Mouse (Mus musculus): ENCODE results near the gene Raf1. TPM values are rescaled to one million over a fixed set of nuclear protein-coding genes. Genes with fewer than 3 reads are reported as not detected.

Raf1 gene
- polyA plus RNA-seq, 1 experiment from 2014 or later, result 67.4 TPM

DNA sequence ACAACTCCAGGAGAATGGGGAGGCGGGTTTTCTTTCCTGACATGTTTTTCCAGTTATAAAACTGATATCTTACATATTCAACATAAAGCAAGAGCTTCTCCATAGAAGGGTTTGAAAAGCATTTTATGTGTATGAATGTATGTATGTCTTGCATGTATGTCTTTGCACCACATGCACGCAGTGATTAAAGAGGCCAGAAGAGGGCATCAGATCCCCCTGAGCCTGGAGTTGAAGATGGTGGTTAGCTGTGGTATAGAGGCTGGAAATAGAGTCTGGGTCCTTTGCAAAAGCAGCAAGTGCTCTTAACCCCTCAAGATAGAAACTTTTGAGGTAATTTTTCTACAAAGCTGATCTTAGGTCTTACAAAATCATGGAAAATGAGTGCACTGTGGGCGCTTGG, 67.3 kb downstream of the Raf1 start:
- H3K36me3 ChIP-seq (ENCODE audit: insufficient read depth, low read length), result peaks cover 29% of the 10 kb centered on the region
- DNase-seq (ENCODE audit: low spot score) (peak; percentile 39), ATAC-seq (replicated peaks; ENCODE audit: low FRiP score, low read depth) (no peak)
- no peaks in the 10 kb centered on the region for H3K27me3 ChIP-seq (ENCODE audit: insufficient read depth, low read length)
- H3K4me2 ChIP-seq (ENCODE audit: low read length), result no peak overlapping the region
- H3K9me3 ChIP-seq (replicated peaks; ENCODE audit: low read length), result no peaks in the 10 kb centered on the region
- WGBS, result 72% methylated on average over 3 of the region's 3 CpGs
- no peak overlapping the region for H3K27ac ChIP-seq
- TF ChIP-seq CTCF (IDR thresholded peaks at IDR 0.05; ENCODE audit: low read depth), result peak; percentile 73
- no peak overlapping the region for H3K4me3 ChIP-seq (replicated peaks; ENCODE audit: low read depth, low read length)
- H3K4me1 ChIP-seq (replicated peaks; ENCODE audit: insufficient read depth, low read length), result no peaks in the 10 kb centered on the region
- H3K9ac ChIP-seq (ENCODE audit: low read depth, low read length), result no peak overlapping the region

DNA sequence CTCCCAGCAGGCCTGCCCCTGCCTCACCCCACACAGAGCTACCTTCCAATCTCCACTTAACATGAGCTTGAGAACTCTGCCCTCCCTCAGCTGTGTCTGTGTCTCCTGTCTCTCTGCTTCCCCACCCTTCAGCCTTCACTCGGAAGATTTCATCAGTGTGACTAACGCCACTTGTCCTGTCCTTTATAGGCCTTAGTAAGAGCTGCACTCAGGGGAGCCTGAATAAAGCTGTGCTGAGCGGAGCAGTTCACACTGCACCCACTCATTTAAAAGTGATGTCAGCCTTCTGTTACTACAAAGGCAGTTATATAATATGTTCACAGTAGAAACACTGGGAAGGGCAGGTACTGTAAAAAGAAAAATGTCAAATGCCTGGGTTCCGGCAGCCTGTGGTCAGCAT, 69.0 kb downstream of the Raf1 start:
- ATAC-seq (replicated peaks; ENCODE audit: low FRiP score, low read depth) (no peak), DNase-seq (ENCODE audit: low spot score) (no peak)
- Histone ChIP-seq H3K27me3 (ENCODE audit: insufficient read depth, low read length) (no peaks in the 10 kb centered on the region), H3K27ac (no peak overlapping the region), H3K4me1 (replicated peaks; ENCODE audit: insufficient read depth, low read length) (no peaks in the 10 kb centered on the region), H3K9ac (ENCODE audit: low read depth, low read length) (no peak overlapping the region), H3K4me3 (replicated peaks; ENCODE audit: low read depth, low read length) (no peak overlapping the region), H3K36me3 (ENCODE audit: insufficient read depth, low read length) (peaks cover 20% of the 10 kb centered on the region; the same call in 1 of the 2 replicates), H3K4me2 (ENCODE audit: low read length) (no peak overlapping the region), H3K9me3 (replicated peaks; ENCODE audit: low read length) (no peaks in the 10 kb centered on the region)
- WGBS, result 76% methylated on average over 4 of the region's 4 CpGs
- no peak for TF ChIP-seq CTCF (IDR thresholded peaks at IDR 0.05; ENCODE audit: low read depth)

DNA sequence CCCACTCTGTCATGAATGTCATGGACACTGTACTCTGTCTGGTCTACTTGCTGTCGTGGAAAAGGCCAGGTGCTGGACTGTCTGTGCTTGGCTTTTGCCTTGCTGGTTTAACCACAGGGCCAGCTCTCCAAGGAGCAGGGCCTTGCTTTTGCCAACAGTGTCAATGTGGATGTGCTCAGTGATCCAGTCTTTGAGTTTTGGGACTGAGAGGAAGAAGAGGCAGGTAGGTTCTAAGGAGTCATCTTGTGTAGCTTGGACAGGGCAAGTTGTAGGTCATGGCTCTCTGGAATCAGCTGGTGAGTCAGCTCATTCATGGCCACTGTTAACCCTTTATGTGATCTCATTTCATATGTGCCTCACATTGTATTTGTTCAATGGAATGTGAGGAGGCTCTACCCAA, 70.0 kb downstream of the Raf1 start:
- peaks cover 11% of the 10 kb centered on the region; the same call in 1 of the 2 replicates for H3K36me3 ChIP-seq (ENCODE audit: insufficient read depth, low read length)
- no peak overlapping the region for H3K4me3 ChIP-seq (replicated peaks; ENCODE audit: low read depth, low read length)
- TF ChIP-seq CTCF (IDR thresholded peaks at IDR 0.05; ENCODE audit: low read depth), result no peak
- H3K27ac ChIP-seq, result no peak overlapping the region
- no peak overlapping the region for H3K4me2 ChIP-seq (ENCODE audit: low read length)
- DNase-seq (ENCODE audit: low spot score), result no peak
- no peaks in the 10 kb centered on the region for H3K9me3 ChIP-seq (replicated peaks; ENCODE audit: low read length)
- ATAC-seq (replicated peaks; ENCODE audit: low FRiP score, low read depth), result no peak
- WGBS, result 77% methylated on average over 1 of the region's 1 CpGs
- H3K9ac ChIP-seq (ENCODE audit: low read depth, low read length), result no peak overlapping the region
- H3K27me3 ChIP-seq (ENCODE audit: insufficient read depth, low read length), result no peaks in the 10 kb centered on the region
- H3K4me1 ChIP-seq (replicated peaks; ENCODE audit: insufficient read depth, low read length), result no peaks in the 10 kb centered on the region

DNA sequence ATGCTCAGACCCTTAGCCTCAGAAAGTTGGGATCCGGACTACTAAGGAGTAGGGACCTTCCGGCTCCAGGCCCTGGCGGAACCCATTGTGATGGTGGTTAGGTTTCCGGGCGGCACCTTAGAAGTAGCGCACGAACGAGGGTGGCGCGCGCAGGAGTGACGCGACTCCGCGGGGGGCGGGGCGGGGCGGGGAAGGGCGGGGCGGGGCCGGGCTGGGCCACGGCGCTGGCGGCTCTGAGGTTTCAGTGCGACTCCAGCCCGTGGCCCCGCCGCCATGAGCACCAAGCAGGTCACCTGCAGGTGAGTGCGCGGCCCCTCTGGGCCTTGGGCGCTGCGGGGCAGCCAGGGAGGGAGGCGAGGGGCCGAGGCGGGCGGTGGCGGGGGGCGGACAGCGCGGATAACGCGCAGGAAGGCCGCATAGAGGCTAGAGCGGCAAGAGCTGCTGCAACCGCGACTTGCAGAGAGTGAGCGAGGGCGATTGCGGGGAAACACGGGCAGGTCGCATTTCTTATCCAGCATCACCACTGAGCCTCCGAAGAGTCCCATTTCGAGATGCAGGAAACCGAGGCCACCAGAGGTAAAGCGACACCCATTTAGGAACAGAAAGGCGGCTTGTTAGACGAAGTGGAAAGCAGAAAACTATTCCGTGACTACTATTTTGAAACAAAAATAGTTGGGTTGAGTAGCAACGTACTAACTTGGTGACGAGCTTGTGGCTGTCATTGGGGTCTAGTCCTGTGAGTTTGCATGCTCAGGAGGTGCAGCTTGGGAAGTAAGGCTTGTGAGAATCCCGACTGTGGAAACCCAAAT, 74.5 kb downstream of the Raf1 start, which contains the start of gene Mkrn2:
Gene Mkrn2 (plus strand): TSS at position 188 of the 809 bp plus-strand sequence.
- H3K9me3 ChIP-seq (replicated peaks; ENCODE audit: low read length), result no peaks in the 10 kb centered on the region
- H3K4me2 ChIP-seq (ENCODE audit: low read length), result peak within 1 kb of the TSS; percentile 56
- peak within 1 kb of the TSS; percentile 95 for H3K4me3 ChIP-seq (replicated peaks; ENCODE audit: low read depth, low read length)
- ATAC-seq (replicated peaks; ENCODE audit: low FRiP score, low read depth), result peak; percentile 95
- under 1% methylated on average over 61 of the region's 61 CpGs for WGBS
- peak within 1 kb of the TSS; percentile 87 for H3K9ac ChIP-seq (ENCODE audit: low read depth, low read length)
- no peak for TF ChIP-seq CTCF (IDR thresholded peaks at IDR 0.05; ENCODE audit: low read depth)
- H3K27me3 ChIP-seq (ENCODE audit: insufficient read depth, low read length), result no peaks in the 10 kb centered on the region
- H3K27ac ChIP-seq, result peak within 1 kb of the TSS; percentile 82
- DNase-seq (ENCODE audit: low spot score), result peak; percentile 83
- H3K36me3 ChIP-seq (ENCODE audit: insufficient read depth, low read length), result no peaks in the 10 kb centered on the region
- H3K4me1 ChIP-seq (replicated peaks; ENCODE audit: insufficient read depth, low read length), result no peaks in the 10 kb centered on the region

DNA sequence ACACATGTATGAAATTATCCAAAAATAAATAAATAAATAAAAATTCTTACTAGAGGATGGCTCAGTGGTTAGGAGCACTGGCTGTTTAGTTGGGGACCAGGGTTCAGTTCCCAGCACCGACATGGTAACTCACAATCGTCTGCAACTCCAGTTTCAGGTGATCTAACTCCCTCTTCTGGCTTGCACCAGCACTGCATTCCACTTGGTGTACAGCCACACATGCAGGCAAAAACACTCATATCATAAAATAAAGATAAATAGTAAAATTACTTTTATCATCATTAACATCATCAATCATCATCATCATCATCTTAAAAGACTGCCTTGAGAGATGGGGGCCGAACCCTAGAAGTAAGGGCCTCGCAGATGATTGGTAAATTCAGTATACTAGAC, 75.1 kb downstream of the Raf1 start:
- no peak overlapping the region for H3K9ac ChIP-seq (ENCODE audit: low read depth, low read length)
- TF ChIP-seq CTCF (IDR thresholded peaks at IDR 0.05; ENCODE audit: low read depth), result peak; percentile 16; the same call in 1 of the 2 replicates
- H3K9me3 ChIP-seq (replicated peaks; ENCODE audit: low read length), result no peaks in the 10 kb centered on the region
- DNase-seq (ENCODE audit: low spot score) (no peak), ATAC-seq (replicated peaks; ENCODE audit: low FRiP score, low read depth) (no peak)
- H3K4me3 ChIP-seq (replicated peaks; ENCODE audit: low read depth, low read length), result peak overlapping the region; percentile 95; the same call in 1 of the 2 replicates
- no peaks in the 10 kb centered on the region for H3K27me3 ChIP-seq (ENCODE audit: insufficient read depth, low read length)
- no peaks in the 10 kb centered on the region for H3K4me1 ChIP-seq (replicated peaks; ENCODE audit: insufficient read depth, low read length)
- 67% methylated on average over 4 of the region's 4 CpGs for WGBS
- no peaks in the 10 kb centered on the region for H3K36me3 ChIP-seq (ENCODE audit: insufficient read depth, low read length)
- no peak overlapping the region for H3K27ac ChIP-seq
- peak overlapping the region; percentile 33; the same call in 1 of the 2 replicates for H3K4me2 ChIP-seq (ENCODE audit: low read length)

DNA sequence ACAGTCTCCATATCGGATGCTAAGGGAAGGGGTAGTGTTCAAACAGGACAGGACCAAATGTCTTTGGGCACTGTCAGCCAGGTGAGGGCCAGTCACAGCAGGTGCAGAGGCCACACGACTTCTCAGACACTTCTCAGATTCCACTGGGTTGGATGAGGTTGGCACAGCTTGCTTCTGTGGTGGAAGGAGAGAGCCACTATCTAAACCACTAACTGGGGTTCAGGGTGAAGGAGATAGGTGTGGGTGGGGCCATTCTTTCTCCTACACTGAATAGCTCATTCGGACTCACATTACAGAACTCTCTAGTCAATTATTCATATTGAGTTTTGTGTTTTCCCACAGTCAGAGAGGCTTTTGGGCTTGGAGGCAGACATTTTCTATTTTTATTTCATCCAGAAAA, 80.8 kb downstream of the Raf1 start:
- no peak for TF ChIP-seq CTCF (IDR thresholded peaks at IDR 0.05; ENCODE audit: low read depth)
- Histone ChIP-seq H3K36me3 (ENCODE audit: insufficient read depth, low read length) (no peaks in the 10 kb centered on the region), H3K27me3 (ENCODE audit: insufficient read depth, low read length) (no peaks in the 10 kb centered on the region), H3K4me2 (ENCODE audit: low read length) (no peak overlapping the region), H3K9ac (ENCODE audit: low read depth, low read length) (no peak overlapping the region), H3K9me3 (replicated peaks; ENCODE audit: low read length) (no peaks in the 10 kb centered on the region), H3K27ac (no peak overlapping the region), H3K4me1 (replicated peaks; ENCODE audit: insufficient read depth, low read length) (no peaks in the 10 kb centered on the region), H3K4me3 (replicated peaks; ENCODE audit: low read depth, low read length) (no peak overlapping the region)
- no peak for DNase-seq (ENCODE audit: low spot score)
- 59% methylated on average over 3 of the region's 3 CpGs for WGBS
- ATAC-seq (replicated peaks; ENCODE audit: low FRiP score, low read depth), result no peak

All from kidney, postnatal 0 days (tissue).